Mouse (Mus musculus) thymus, adult 2 months (tissue): ENCODE results near the gene Gm10570. TPM values are rescaled to one million over a fixed set of nuclear protein-coding genes. Genes with fewer than 3 reads are reported as not detected.
A peak's percentile ranks its signal among the peaks of the same experiment; 100 is the strongest.

Source experiments
- DNase-seq: peaks from one replicate; pipeline ENCODE4 v3.0.0; 2021
- H3K27ac ChIP-seq: fragments of 200-500 bp; 2 replicates; pipeline ENCODE4 v1.5.1; 2012; ENCODE audit warnings: low read length, control low read depth; ENCODE audit not compliant: control insufficient read depth, insufficient read depth
- H3K27me3 ChIP-seq: fragments of 200-500 bp; 2 replicates; pipeline ENCODE4 v1.6.1; 2012; ENCODE audit warnings: mild to moderate bottlenecking, low read length, moderate library complexity, mixed read lengths; ENCODE audit not compliant: control insufficient read depth, insufficient read depth
- H3K36me3 ChIP-seq: fragments of 200-500 bp; 2 replicates; pipeline ENCODE4 v1.6.1; 2012; ENCODE audit warnings: mild to moderate bottlenecking, low read length, moderate library complexity; ENCODE audit not compliant: control insufficient read depth, insufficient read depth
- H3K4me1 ChIP-seq: fragments of 200-500 bp; replicated peaks from 2 replicates; pipeline ENCODE4 v1.6.1; 2012; ENCODE audit warnings: low read length; ENCODE audit not compliant: control insufficient read depth, insufficient read depth
- H3K4me3 ChIP-seq: fragments of 200-500 bp; 2 replicates; pipeline ENCODE4 v1.5.1; 2012; ENCODE audit warnings: mild to moderate bottlenecking, low read length, control low read depth, moderate library complexity; ENCODE audit not compliant: control insufficient read depth, insufficient read depth
- CTCF ChIP-seq: fragments of 200-500 bp; IDR thresholded peaks from 2 replicates; pipeline ENCODE4 v1.5.1; 2012; ENCODE audit warnings: mild to moderate bottlenecking, control low read depth, low read length, moderate library complexity, borderline replicate concordance; ENCODE audit not compliant: control insufficient read depth, poor library complexity, insufficient read depth; ENCODE audit errors: extremely low read depth
- POLR2A ChIP-seq: fragments of 200-500 bp; IDR thresholded peaks from 2 replicates; pipeline ENCODE4 v1.6.1; 2012; ENCODE audit warnings: mild to moderate bottlenecking, low read length, control low read depth, moderate library complexity; ENCODE audit not compliant: control insufficient read depth, poor library complexity, insufficient read depth; ENCODE audit errors: extremely low read depth
- WGBS: fragments of 180-500 bp; shearing (Covaris S2); methylation state at CpG from one replicate; pipeline ENCODE4 v1.1.7; 2018; 5-methylcytosine and 5-hydroxymethylcytosine counted together
- polyA plus RNA-seq: library from polyadenylated mRNA; depleted of rRNA; stranded (reverse); fragments of >200 nt; gene quantifications from 2 replicates; pipeline ENCODE4 v1.2.3, GENCODE M21; 2012

The Gm10570 gene
- polyA plus RNA-seq, 1 experiment: not detected

- 89% methylated on average over 11 of the region's 11 CpGs for WGBS
- Histone ChIP-seq H3K27me3 (no peaks in the 10 kb centered on the region), H3K27ac (no peak overlapping the region), H3K36me3 (no peaks in the 10 kb centered on the region), H3K4me3 (no peak overlapping the region), H3K4me1 (no peaks in the 10 kb centered on the region)
- TF ChIP-seq CTCF (no peak), POLR2A (no peak)
- DNase-seq: no peak
Observed at GRCm38 (mm10) chr4:130298877-130299628, 9.4 kb downstream of the Gm10570 start.

- Histone ChIP-seq H3K4me1 (no peaks in the 10 kb centered on the region), H3K27me3 (no peaks in the 10 kb centered on the region), H3K27ac (no peak overlapping the region), H3K36me3 (no peaks in the 10 kb centered on the region), H3K4me3 (no peak overlapping the region)
- TF ChIP-seq POLR2A (no peak), CTCF (peak; percentile 56; the same call in 1 of the 2 replicates)
- no peak for DNase-seq
- WGBS: 32% methylated on average over 13 of the region's 13 CpGs
Observed at GRCm38 (mm10) chr4:130297123-130297529, 11.3 kb downstream of the Gm10570 start.

GRCm38 (mm10) chr4:130296243-130296965, 12.1 kb downstream of the Gm10570 start:
- H3K36me3 ChIP-seq: no peaks in the 10 kb centered on the region
- no peak for DNase-seq
- no peaks in the 10 kb centered on the region for H3K4me1 ChIP-seq
- WGBS: 90% methylated on average over 13 of the region's 13 CpGs
- H3K27me3 ChIP-seq: no peaks in the 10 kb centered on the region
- no peak overlapping the region for H3K4me3 ChIP-seq
- no peak for TF ChIP-seq CTCF
- no peak for TF ChIP-seq POLR2A
- H3K27ac ChIP-seq: no peak overlapping the region

- TF ChIP-seq CTCF: no peak
- TF ChIP-seq POLR2A: no peak
- Histone ChIP-seq H3K4me1 (no peaks in the 10 kb centered on the region), H3K36me3 (no peaks in the 10 kb centered on the region), H3K27me3 (no peaks in the 10 kb centered on the region), H3K27ac (no peak overlapping the region), H3K4me3 (no peak overlapping the region)
- WGBS: 50% methylated on average over 23 of the region's 23 CpGs
- no peak for DNase-seq
Observed at GRCm38 (mm10) chr4:130295047-130295745, 13.3 kb downstream of the Gm10570 start.

- H3K4me1 ChIP-seq: no peaks in the 10 kb centered on the region
- TF ChIP-seq CTCF (no peak), POLR2A (no peak)
- no peak overlapping the region for H3K4me3 ChIP-seq
- no peaks in the 10 kb centered on the region for H3K36me3 ChIP-seq
- no peak overlapping the region for H3K27ac ChIP-seq
- no peak for DNase-seq
- WGBS: 94% methylated on average over 8 of the region's 8 CpGs
- no peaks in the 10 kb centered on the region for H3K27me3 ChIP-seq
Observed at GRCm38 (mm10) chr4:130294513-130294912, 14.0 kb downstream of the Gm10570 start.

- no peaks in the 10 kb centered on the region for H3K27me3 ChIP-seq
- no peaks in the 10 kb centered on the region for H3K4me1 ChIP-seq
- no peak overlapping the region for H3K4me3 ChIP-seq
- peak; percentile 66 for DNase-seq
- no peaks in the 10 kb centered on the region for H3K36me3 ChIP-seq
- H3K27ac ChIP-seq: no peak overlapping the region
- TF ChIP-seq CTCF (peak; percentile 69; the same call in 1 of the 2 replicates), POLR2A (no peak)
- WGBS: 1% methylated on average over 4 of the region's 4 CpGs
Observed at GRCm38 (mm10) chr4:130292271-130292670, 16.2 kb downstream of the Gm10570 start.
